Mouse (Mus musculus) testis, adult 2 months (tissue): ENCODE data around the gene Pex26.

Source experiments
- CTCF ChIP-seq: fragments of 200-500 bp; IDR thresholded peaks from 2 replicates; pipeline ENCODE4 v1.5.1; 2012; ENCODE audit warnings: low read depth, mild to moderate bottlenecking, inconsistent platforms, low read length, moderate library complexity; ENCODE audit not compliant: control insufficient read depth, insufficient read depth, insufficient replicate concordance
- POLR2A ChIP-seq: fragments of 200-500 bp; IDR thresholded peaks from 2 replicates; pipeline ENCODE4 v1.6.1; 2012; ENCODE audit warnings: low read depth, mild to moderate bottlenecking, inconsistent platforms, low read length, moderate library complexity; ENCODE audit not compliant: control insufficient read depth

DNA sequence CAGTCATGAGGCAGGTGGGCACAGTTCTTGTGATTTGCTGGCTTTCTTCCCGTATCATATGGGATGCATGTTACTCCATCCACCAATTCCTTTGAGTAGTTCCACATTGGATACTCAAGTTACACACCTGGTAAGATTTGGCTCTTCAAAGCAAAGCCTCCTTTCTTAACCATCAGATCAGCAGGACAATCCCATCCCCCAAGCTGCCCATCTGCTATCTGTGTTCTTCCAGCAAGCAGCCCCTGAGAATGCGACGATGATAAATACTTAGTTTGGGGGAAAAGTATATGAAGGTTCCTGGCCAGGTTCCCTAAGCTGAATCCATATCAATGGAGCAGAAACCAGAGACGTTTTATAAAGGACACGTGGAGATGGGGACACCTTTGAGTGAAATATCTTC is 30.8 kb downstream of the Pex26 start:
- TF ChIP-seq POLR2A (no peak), CTCF (no peak)
